Mouse (Mus musculus): ENCODE data around the gene Hc.

Hc gene

GRCm38 (mm10) chr2:34978226-34978625 lies 83.0 kb downstream of the Hc start:
- DNase-seq (ENCODE audit: low spot score in 2 of 2) = no peak

GRCm38 (mm10) chr2:34976945-34977658 lies 84.1 kb downstream of the Hc start:
- no peak for DNase-seq (ENCODE audit: low spot score in 2 of 2)

DNA sequence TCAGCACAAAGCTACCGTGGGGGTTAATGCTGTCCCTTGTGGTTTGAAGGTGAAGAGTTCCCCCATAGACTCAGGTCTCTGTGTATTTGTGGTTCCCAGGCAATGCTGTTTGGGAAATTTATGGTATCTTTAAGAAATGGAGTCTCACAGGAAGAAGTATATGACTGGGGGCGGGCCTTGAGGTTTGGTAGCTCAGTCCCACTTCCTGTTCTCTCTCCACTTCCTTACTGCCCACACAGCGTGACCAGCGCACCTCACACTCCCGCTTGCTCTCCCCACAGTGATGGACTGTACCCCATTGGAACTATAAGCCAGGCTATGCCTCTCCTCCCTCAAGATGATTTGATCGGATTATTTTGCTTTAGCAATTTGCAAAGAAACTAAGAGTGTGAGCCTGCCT lies 84.8 kb downstream of the Hc start:
- DNase-seq (ENCODE audit: low spot score in 2 of 2) = no peak

DNA sequence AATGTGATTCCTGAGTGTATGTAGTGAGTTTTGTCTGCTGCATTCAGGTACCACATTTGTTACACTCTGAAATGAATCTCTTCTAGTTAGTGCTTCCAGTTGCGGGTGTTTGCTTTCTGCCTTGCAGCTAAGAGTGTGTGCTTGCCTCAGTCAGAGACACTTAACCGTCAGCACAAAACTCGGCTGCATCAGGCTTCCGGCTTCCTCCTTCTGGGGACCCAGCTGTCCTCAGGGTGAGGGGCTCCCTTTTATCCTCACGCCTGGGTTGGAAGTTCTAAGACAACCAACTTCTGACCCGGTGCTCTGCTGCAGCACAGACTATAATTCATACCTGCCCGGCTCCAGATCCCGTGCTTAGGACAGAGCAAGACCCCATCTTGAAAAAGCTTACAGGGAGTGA lies 88.2 kb downstream of the Hc start:
- DNase-seq (ENCODE audit: low spot score in 2 of 2) = no peak

- DNase-seq (ENCODE audit: low spot score in 2 of 2) = no peak
Observed at GRCm38 (mm10) chr2:34971080-34971888, 90.0 kb downstream of the Hc start.

- DNase-seq (ENCODE audit: low spot score in 2 of 2) = peak; percentile 56 to 89
Observed at GRCm38 (mm10) chr2:34970092-34970750, 91.0 kb downstream of the Hc start.

DNA sequence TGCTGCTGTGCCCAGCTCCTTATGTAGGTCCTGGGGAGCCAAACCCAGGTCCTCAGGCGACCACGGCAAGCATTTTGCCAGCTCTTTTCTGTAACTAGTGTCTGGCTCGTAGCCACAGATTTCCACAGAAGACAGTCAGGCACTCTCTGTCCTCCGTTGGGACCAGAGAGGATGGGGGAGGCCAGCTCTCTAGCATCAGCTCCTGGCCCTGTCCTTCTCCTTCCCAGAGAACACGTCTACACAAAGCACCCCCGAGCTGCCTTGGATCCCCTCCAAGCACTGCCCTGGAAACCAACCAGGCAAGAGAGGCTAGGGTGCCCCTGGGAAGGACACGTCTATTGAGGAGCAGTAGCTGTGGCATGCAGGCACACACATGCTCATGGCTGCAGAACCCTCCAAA lies 92.1 kb downstream of the Hc start:
- no peak for DNase-seq (ENCODE audit: low spot score in 2 of 2)

DNA sequence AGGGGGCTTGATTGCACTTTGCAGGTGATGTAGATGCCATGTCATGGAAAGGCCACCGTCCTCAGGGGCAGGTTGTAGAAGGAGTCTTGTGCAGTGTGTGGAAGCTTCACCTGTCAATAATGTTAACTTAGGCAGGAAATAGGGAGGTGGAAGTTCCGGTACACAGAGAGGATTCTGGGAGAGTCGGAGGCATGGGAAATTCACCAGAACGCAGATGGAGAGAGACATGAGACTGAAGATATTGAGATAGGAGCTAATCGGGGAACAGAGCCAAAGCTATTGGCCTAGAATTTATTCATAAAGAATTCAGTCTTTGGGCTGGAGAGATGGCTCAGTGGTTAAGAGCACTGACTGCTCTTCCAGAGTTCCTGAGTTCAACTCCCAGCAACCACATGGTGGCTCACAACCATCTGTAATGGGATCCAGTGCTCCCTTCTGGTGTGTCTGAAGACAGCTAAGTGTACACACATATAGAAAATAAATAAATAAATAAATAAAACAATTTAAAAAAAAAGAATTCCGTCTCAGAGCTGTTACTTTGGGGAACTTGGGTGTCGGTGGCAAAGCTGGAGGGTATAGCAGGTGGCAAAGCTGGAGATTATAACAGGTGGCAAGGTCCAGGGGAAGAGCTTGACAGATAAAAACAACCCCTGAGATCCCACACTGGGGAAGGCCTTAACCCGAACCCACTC lies 94.8 kb downstream of the Hc start:
- DNase-seq (ENCODE audit: low spot score in 2 of 2) = no peak

DNA sequence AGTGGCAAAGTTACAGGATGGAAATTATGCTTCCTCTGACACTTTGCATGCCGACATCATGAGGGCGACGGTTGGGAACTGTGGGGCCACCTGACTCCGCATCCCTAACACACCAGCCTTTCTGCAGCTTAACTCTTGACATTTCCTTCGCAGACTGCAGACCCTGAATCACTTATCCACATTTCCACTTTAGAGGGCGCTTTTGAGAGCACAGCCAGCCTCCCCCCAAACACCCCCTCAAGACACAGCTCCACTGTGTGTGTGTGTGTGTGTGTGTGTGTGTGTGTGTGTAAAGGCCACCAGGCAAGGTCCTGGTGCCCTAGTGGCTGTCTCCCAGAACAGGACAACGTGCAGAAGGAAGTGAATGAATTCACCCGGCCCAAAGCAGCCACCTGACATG lies 95.4 kb downstream of the Hc start:
- no peak for DNase-seq (ENCODE audit: low spot score in 2 of 2)

DNA sequence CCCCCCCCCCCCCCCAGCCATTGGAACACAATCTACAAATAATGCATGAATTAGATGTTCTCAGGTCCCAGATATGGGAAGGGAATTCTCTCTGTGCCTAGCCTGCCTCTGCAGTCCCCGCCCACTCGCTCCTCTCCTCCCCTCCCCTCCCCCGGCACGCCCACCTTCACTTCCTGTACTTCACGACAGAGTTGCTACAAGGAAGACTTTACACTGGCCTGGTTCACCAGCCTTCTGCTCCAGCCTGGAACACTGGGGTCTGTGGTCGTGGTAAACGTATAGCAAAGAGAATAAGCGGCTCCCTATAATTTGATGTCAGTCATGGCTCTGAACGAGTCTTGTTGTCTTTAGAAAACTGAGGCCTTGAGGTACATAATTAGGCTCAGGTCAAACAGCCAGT lies 95.9 kb downstream of the Hc start:
- DNase-seq (ENCODE audit: low spot score in 2 of 2) = no peak

GRCm38 (mm10) chr2:34964651-34965050 lies 96.6 kb downstream of the Hc start:
- DNase-seq (ENCODE audit: low spot score in 2 of 2) = no peak

- no peak for DNase-seq (ENCODE audit: low spot score in 2 of 2)
Observed at GRCm38 (mm10) chr2:34964230-34964629, 97.0 kb downstream of the Hc start.

DNA sequence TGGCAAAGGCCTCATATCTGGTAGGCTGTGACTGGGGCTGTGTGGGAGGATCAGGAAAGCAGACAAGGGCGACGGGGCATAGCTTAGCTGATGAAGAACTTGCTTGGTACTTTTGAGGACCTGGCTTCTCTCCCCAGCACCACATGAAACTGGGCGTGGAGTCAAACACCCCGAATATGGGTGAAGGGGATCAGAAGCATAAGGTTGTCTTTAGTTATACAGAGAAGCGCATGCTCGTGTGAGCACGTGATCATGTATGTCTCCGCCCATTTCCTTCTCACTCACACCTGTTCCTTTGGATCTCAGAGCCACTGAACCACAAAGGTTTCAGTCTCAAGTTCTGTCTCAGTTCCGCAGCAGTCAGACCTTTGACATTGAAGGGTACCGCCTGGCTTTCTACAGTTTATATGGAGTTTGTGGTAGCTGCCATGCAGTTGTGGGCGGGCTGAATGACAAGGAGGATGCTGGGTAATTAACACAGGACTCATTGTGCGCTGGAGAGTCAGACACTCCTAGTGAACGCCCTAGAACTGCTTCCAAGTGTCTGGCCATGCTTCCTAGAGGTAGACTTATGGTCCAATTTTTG lies 97.8 kb downstream of the Hc start:
- no peak for DNase-seq (ENCODE audit: low spot score in 2 of 2)

- DNase-seq (ENCODE audit: low spot score in 2 of 2) = no peak
Observed at GRCm38 (mm10) chr2:34962893-34963292, 98.3 kb downstream of the Hc start.

GRCm38 (mm10) chr2:34962211-34962610 lies 99.0 kb downstream of the Hc start:
- DNase-seq (ENCODE audit: low spot score in 2 of 2) = no peak

DNA sequence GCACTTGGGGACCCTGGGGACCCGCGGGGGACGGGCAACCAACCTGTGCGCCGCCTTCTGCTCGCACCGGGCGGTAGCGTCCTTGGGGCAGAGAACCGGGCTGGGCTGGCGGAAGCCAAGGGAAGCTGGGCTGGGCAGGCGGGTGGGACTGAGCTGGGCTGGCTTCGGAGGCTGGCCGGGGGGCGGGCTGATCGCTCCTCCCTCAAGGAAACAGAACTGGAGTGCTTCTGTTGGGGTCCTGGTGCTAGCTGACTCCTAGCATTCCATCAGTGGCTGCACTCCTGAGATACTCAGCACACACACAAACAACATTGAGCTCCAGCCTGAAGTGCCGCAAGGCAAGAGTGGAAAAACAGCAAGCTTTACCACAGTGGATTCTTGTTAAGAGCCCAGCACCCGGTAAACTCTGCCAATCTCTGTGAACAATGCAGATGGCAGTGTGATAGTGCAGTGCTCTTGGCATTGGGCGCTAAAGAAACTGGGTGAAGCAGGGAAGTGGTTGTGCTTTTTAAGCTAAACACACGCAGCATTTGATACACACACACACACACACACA lies 99.7 kb downstream of the Hc start, which contains the start of gene Traf1:
Gene Traf1 (minus strand): TSS at position 292 of the 556 bp plus-strand sequence.
- no peak for DNase-seq (ENCODE audit: low spot score in 2 of 2)

GRCm38 (mm10) chr2:34960966-34961365 lies 100.3 kb downstream of the Hc start:
- DNase-seq (ENCODE audit: low spot score in 2 of 2) = no peak

DNA sequence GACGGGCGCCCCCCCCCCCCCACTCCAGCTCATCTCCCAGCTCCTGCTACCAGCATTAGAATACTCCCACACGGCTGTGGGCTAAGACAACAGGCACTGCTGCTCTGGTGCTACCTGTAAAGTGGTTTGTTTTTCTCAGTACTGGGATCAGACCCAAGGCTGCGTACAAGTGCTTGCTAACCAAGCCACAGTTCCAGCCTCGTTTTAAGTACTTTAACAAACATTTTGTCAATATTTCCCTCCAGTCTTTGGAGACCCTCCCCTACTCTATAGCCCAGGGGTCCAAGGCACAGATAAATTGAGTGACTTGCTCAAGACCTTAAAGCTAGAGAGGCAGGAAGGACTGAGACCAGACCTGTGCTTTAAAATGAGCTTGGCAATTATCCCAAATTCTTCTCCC lies 100.8 kb downstream of the Hc start:
- no peak for DNase-seq (ENCODE audit: low spot score in 2 of 2)

GRCm38 (mm10) chr2:34958582-34958981 lies 102.7 kb downstream of the Hc start:
- no peak for DNase-seq (ENCODE audit: low spot score in 2 of 2)

GRCm38 (mm10) chr2:34958036-34958435 lies 103.2 kb downstream of the Hc start:
- DNase-seq (ENCODE audit: low spot score in 2 of 2) = no peak

DNA sequence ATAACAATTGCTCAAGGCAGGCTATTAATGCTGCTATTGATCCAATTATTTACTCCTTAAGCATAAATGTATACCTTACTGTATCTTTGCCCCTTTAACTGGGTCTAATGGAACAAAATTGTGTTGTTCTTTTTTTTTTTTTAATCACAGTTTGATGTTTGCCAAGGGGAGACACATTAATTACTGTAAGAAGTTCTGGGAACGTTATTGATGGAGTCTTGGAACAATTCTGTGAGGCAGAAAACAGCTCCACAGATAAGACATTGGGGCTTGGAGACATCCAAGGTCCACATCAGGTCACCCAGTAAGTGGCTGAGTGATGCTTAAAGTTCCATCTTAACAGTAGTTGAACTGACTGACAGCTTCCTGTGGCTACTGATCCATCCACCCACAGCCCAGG lies 103.8 kb downstream of the Hc start:
- DNase-seq (ENCODE audit: low spot score in 2 of 2) = no peak

Data from cerebellum, postnatal 4 days (tissue).